Mouse (Mus musculus) intestine, embryonic 15.5 days (tissue): ENCODE results near the gene Shank2. TPM values are rescaled to one million over a fixed set of nuclear protein-coding genes. Genes with fewer than 3 reads are reported as not detected.
A peak's percentile ranks its signal among the peaks of the same experiment; 100 is the strongest.

ENCODE experiments used
- ATAC-seq: fragments of 200-750 bp; cut with Nextera tagmentation; 2 replicates; pipeline ENCODE4 v1.8.0; 2017; ENCODE audit warnings: moderate TSS enrichment, moderate library complexity
- H3K27ac ChIP-seq: fragments of 300-500 bp; sonication (generic); 2 replicates; pipeline ENCODE4 v1.5.1; 2015; ENCODE audit warnings: mild to moderate bottlenecking, inconsistent platforms
- H3K27me3 ChIP-seq: fragments of 300-500 bp; sonication (generic); replicated peaks from 2 replicates; pipeline ENCODE4 v1.6.1; 2015; ENCODE audit warnings: inconsistent platforms
- H3K36me3 ChIP-seq: fragments of 300-500 bp; sonication (generic); 2 replicates; pipeline ENCODE4 v1.6.1; 2015; ENCODE audit warnings: inconsistent platforms
- H3K4me1 ChIP-seq: fragments of 300-500 bp; sonication (generic); replicated peaks from 2 replicates; pipeline ENCODE4 v1.6.1; 2015; ENCODE audit warnings: inconsistent platforms
- H3K4me2 ChIP-seq: fragments of 300-500 bp; sonication (generic); replicated peaks from 2 replicates; pipeline ENCODE4 v1.6.1; 2015; ENCODE audit warnings: mild to moderate bottlenecking, inconsistent platforms
- H3K4me3 ChIP-seq: fragments of 300-500 bp; sonication (generic); replicated peaks from 2 replicates; pipeline ENCODE4 v1.5.1; 2015; ENCODE audit warnings: inconsistent platforms
- H3K9ac ChIP-seq: fragments of 300-500 bp; sonication (generic); 2 replicates; pipeline ENCODE4 v1.6.1; 2015; ENCODE audit warnings: inconsistent platforms
- H3K9me3 ChIP-seq: fragments of 300-500 bp; sonication (generic); 2 replicates; pipeline ENCODE4 v1.6.1; 2016; ENCODE audit warnings: inconsistent platforms
- WGBS: fragments of 180-500 bp; shearing (Covaris S2); methylation state at CpG from one replicate; pipeline ENCODE4 v1.1.7; 2015; 5-methylcytosine and 5-hydroxymethylcytosine counted together
- polyA plus RNA-seq: library from polyadenylated mRNA; unstranded; fragments of >200 nt; fragmentation: Nextera tagmentation; extraction: Ambion mirVana; gene quantifications from 2 replicates; pipeline ENCODE4 v1.2.1, GENCODE M21; 2015

The Shank2 gene
- polyA plus RNA-seq, 1 experiment from 2014 or later = 0.99 TPM

GRCm38 (mm10) chr7:144271074-144271473 is 269.3 kb downstream of the Shank2 start:
- Histone ChIP-seq H3K4me1 (no peaks in the 10 kb centered on the region), H3K9me3 (no peaks in the 10 kb centered on the region), H3K4me2 (no peak overlapping the region), H3K27ac (no peak overlapping the region), H3K9ac (no peak overlapping the region), H3K27me3 (no peaks in the 10 kb centered on the region), H3K4me3 (no peak overlapping the region), H3K36me3 (no peaks in the 10 kb centered on the region)
- no peak for ATAC-seq
- 80% methylated on average over 2 of the region's 2 CpGs for WGBS

- no peaks in the 10 kb centered on the region for H3K36me3 ChIP-seq
- ATAC-seq = no peak
- 85% methylated on average over 4 of the region's 4 CpGs for WGBS
- H3K4me1 ChIP-seq = no peaks in the 10 kb centered on the region
- no peak overlapping the region for H3K9ac ChIP-seq
- no peak overlapping the region for H3K4me3 ChIP-seq
- H3K27me3 ChIP-seq = peaks cover 4% of the 10 kb centered on the region
- no peak overlapping the region for H3K27ac ChIP-seq
- no peak overlapping the region for H3K4me2 ChIP-seq
- H3K9me3 ChIP-seq = no peaks in the 10 kb centered on the region
Measured at GRCm38 (mm10) chr7:144278703-144279102, 277.0 kb downstream of the Shank2 start.

GRCm38 (mm10) chr7:144283701-144284100 is 282.0 kb downstream of the Shank2 start:
- ATAC-seq = 0 out of 2 replicates have a peak, but pooled peaks have one; percentile 28
- peaks cover 14% of the 10 kb centered on the region for H3K27me3 ChIP-seq
- peak overlapping the region; percentile 36 for H3K4me3 ChIP-seq
- H3K9me3 ChIP-seq = no peaks in the 10 kb centered on the region
- peak overlapping the region; percentile 83 for H3K4me2 ChIP-seq
- H3K9ac ChIP-seq = peak overlapping the region; percentile 34
- no peaks in the 10 kb centered on the region for H3K36me3 ChIP-seq
- peaks cover 9% of the 10 kb centered on the region; the same call in 1 of the 2 replicates for H3K4me1 ChIP-seq
- H3K27ac ChIP-seq = no peak overlapping the region
- WGBS = 6% methylated on average over 6 of the region's 6 CpGs

- Histone ChIP-seq H3K27me3 (peaks cover 14% of the 10 kb centered on the region), H3K4me1 (peaks cover 9% of the 10 kb centered on the region; the same call in 1 of the 2 replicates), H3K9me3 (no peaks in the 10 kb centered on the region), H3K4me2 (peak overlapping the region; percentile 83), H3K9ac (peak overlapping the region; percentile 34), H3K36me3 (no peaks in the 10 kb centered on the region), H3K27ac (no peak overlapping the region; the same call in 1 of the 2 replicates), H3K4me3 (peak overlapping the region; percentile 36)
- WGBS = 3% methylated on average over 45 of the region's 45 CpGs
- ATAC-seq = peak; percentile 71
Measured at GRCm38 (mm10) chr7:144284241-144285065, 282.7 kb downstream of the Shank2 start.

- Histone ChIP-seq H3K36me3 (no peaks in the 10 kb centered on the region), H3K27ac (no peak overlapping the region), H3K27me3 (peaks cover 14% of the 10 kb centered on the region), H3K4me2 (peak overlapping the region; percentile 83), H3K4me3 (no peak overlapping the region; the same call in 1 of the 2 replicates), H3K9me3 (no peaks in the 10 kb centered on the region), H3K4me1 (peaks cover 9% of the 10 kb centered on the region; the same call in 1 of the 2 replicates), H3K9ac (no peak overlapping the region)
- WGBS = 39% methylated on average over 5 of the region's 5 CpGs
- ATAC-seq = no peak
Measured at GRCm38 (mm10) chr7:144285066-144285633, 283.4 kb downstream of the Shank2 start.

- Histone ChIP-seq H3K27me3 (peaks cover 14% of the 10 kb centered on the region), H3K9ac (no peak overlapping the region), H3K4me1 (peaks cover 9% of the 10 kb centered on the region; the same call in 1 of the 2 replicates), H3K27ac (no peak overlapping the region), H3K4me3 (no peak overlapping the region), H3K36me3 (no peaks in the 10 kb centered on the region), H3K4me2 (no peak overlapping the region), H3K9me3 (no peaks in the 10 kb centered on the region)
- WGBS = 87% methylated on average over 4 of the region's 4 CpGs
- no peak for ATAC-seq
Measured at GRCm38 (mm10) chr7:144285912-144286311, 284.2 kb downstream of the Shank2 start.

- no peak for ATAC-seq
- peaks cover 14% of the 10 kb centered on the region for H3K27me3 ChIP-seq
- H3K9me3 ChIP-seq = no peaks in the 10 kb centered on the region
- no peak overlapping the region for H3K4me2 ChIP-seq
- no peaks in the 10 kb centered on the region for H3K36me3 ChIP-seq
- peaks cover 9% of the 10 kb centered on the region; the same call in 1 of the 2 replicates for H3K4me1 ChIP-seq
- no peak overlapping the region for H3K4me3 ChIP-seq
- 57% methylated on average over 6 of the region's 6 CpGs for WGBS
- H3K27ac ChIP-seq = no peak overlapping the region
- no peak overlapping the region for H3K9ac ChIP-seq
Measured at GRCm38 (mm10) chr7:144287991-144288390, 286.3 kb downstream of the Shank2 start.

GRCm38 (mm10) chr7:144291478-144291877 is 289.8 kb downstream of the Shank2 start:
- Histone ChIP-seq H3K27ac (no peak overlapping the region), H3K36me3 (no peaks in the 10 kb centered on the region), H3K4me2 (no peak overlapping the region), H3K4me3 (no peak overlapping the region), H3K27me3 (no peaks in the 10 kb centered on the region), H3K4me1 (no peaks in the 10 kb centered on the region), H3K9me3 (no peaks in the 10 kb centered on the region), H3K9ac (no peak overlapping the region)
- no peak for ATAC-seq
- WGBS = 65% methylated on average over 7 of the region's 7 CpGs

- Histone ChIP-seq H3K9ac (no peak overlapping the region), H3K9me3 (no peaks in the 10 kb centered on the region), H3K27me3 (no peaks in the 10 kb centered on the region), H3K36me3 (no peaks in the 10 kb centered on the region), H3K27ac (no peak overlapping the region), H3K4me3 (no peak overlapping the region), H3K4me2 (no peak overlapping the region), H3K4me1 (no peaks in the 10 kb centered on the region)
- ATAC-seq = no peak
- WGBS = 89% methylated on average over 3 of the region's 3 CpGs
Measured at GRCm38 (mm10) chr7:144293611-144294010, 291.9 kb downstream of the Shank2 start.

GRCm38 (mm10) chr7:144294239-144295200 is 292.8 kb downstream of the Shank2 start:
- H3K4me1 ChIP-seq = no peaks in the 10 kb centered on the region
- no peak overlapping the region for H3K9ac ChIP-seq
- H3K27ac ChIP-seq = no peak overlapping the region
- H3K4me3 ChIP-seq = no peak overlapping the region
- H3K4me2 ChIP-seq = no peak overlapping the region
- ATAC-seq = no peak
- WGBS = 41% methylated on average over 13 of the region's 13 CpGs
- no peaks in the 10 kb centered on the region for H3K9me3 ChIP-seq
- H3K27me3 ChIP-seq = no peaks in the 10 kb centered on the region
- no peaks in the 10 kb centered on the region for H3K36me3 ChIP-seq

GRCm38 (mm10) chr7:144299351-144299750 is 297.6 kb downstream of the Shank2 start:
- 71% methylated on average over 2 of the region's 2 CpGs for WGBS

GRCm38 (mm10) chr7:144301646-144302045 is 299.9 kb downstream of the Shank2 start:
- no peaks in the 10 kb centered on the region for H3K36me3 ChIP-seq
- WGBS = 86% methylated on average over 4 of the region's 4 CpGs
- no peaks in the 10 kb centered on the region for H3K27me3 ChIP-seq
- H3K9ac ChIP-seq = no peak overlapping the region
- no peaks in the 10 kb centered on the region for H3K9me3 ChIP-seq
- no peak overlapping the region for H3K4me2 ChIP-seq
- no peak overlapping the region for H3K27ac ChIP-seq
- ATAC-seq = no peak
- H3K4me3 ChIP-seq = no peak overlapping the region
- no peaks in the 10 kb centered on the region for H3K4me1 ChIP-seq

More at GRCm38 (mm10) chr7:144299351-144299750, 297.6 kb downstream of the Shank2 start:
- Histone ChIP-seq H3K9me3 (no peaks in the 10 kb centered on the region), H3K27me3 (no peaks in the 10 kb centered on the region), H3K4me1 (no peaks in the 10 kb centered on the region), H3K9ac (no peak overlapping the region), H3K4me2 (no peak overlapping the region), H3K36me3 (no peaks in the 10 kb centered on the region), H3K4me3 (no peak overlapping the region), H3K27ac (no peak overlapping the region)
- no peak for ATAC-seq
